Mouse (Mus musculus) stomach, embryonic 15.5 days (tissue): Measurements from ENCODE around the gene Ptprn. TPM values are rescaled to one million over a fixed set of nuclear protein-coding genes. Genes with fewer than 3 reads are reported as not detected.

Experiments used
- ATAC-seq: fragments of 200-750 bp; cut with Nextera tagmentation; 2 replicates; pipeline ENCODE4 v1.8.0; 2017; ENCODE audit warnings: low read depth, moderate number of reproducible peaks, moderate TSS enrichment; ENCODE audit not compliant: insufficient read depth, low FRiP score
- H3K27ac ChIP-seq: fragments of 300-500 bp; sonication (generic); 2 replicates; pipeline ENCODE4 v1.5.1; 2015; ENCODE audit warnings: mild to moderate bottlenecking, inconsistent platforms
- H3K27me3 ChIP-seq: fragments of 300-500 bp; sonication (generic); replicated peaks from 2 replicates; pipeline ENCODE4 v1.6.1; 2015; ENCODE audit warnings: inconsistent platforms
- H3K36me3 ChIP-seq: fragments of 300-500 bp; sonication (generic); 2 replicates; pipeline ENCODE4 v1.6.1; 2015; ENCODE audit warnings: inconsistent platforms
- H3K4me1 ChIP-seq: fragments of 300-500 bp; sonication (generic); 2 replicates; pipeline ENCODE4 v1.6.1; 2015; ENCODE audit warnings: inconsistent platforms
- H3K4me2 ChIP-seq: fragments of 300-500 bp; sonication (generic); 2 replicates; pipeline ENCODE4 v1.6.1; 2015; ENCODE audit warnings: mild to moderate bottlenecking, inconsistent platforms
- H3K4me3 ChIP-seq: fragments of 300-500 bp; sonication (generic); replicated peaks from 2 replicates; pipeline ENCODE4 v1.5.1; 2015; ENCODE audit warnings: inconsistent platforms
- H3K9ac ChIP-seq: fragments of 300-500 bp; sonication (generic); 2 replicates; pipeline ENCODE4 v1.6.1; 2015; ENCODE audit warnings: inconsistent platforms
- H3K9me3 ChIP-seq: fragments of 300-500 bp; sonication (generic); 2 replicates; pipeline ENCODE4 v1.6.1; 2016; ENCODE audit warnings: inconsistent platforms
- WGBS: fragments of 180-500 bp; shearing (Covaris S2); methylation state at CpG from one replicate; pipeline ENCODE4 v1.1.7; 2015; 5-methylcytosine and 5-hydroxymethylcytosine counted together
- microRNA-seq: library from miRNA; unstranded; fragments of <30 nt; microRNA quantifications from one replicate; pipeline ENCODE4, GENCODE M21; 2016
- polyA plus RNA-seq: library from polyadenylated mRNA; unstranded; fragments of >200 nt; fragmentation: Nextera tagmentation; extraction: Ambion mirVana; gene quantifications from 2 replicates; pipeline ENCODE4 v1.2.1, GENCODE M21; 2015

Gene Ptprn
- polyA plus RNA-seq, 1 experiment from 2014 or later, result 2.8 TPM

DNA sequence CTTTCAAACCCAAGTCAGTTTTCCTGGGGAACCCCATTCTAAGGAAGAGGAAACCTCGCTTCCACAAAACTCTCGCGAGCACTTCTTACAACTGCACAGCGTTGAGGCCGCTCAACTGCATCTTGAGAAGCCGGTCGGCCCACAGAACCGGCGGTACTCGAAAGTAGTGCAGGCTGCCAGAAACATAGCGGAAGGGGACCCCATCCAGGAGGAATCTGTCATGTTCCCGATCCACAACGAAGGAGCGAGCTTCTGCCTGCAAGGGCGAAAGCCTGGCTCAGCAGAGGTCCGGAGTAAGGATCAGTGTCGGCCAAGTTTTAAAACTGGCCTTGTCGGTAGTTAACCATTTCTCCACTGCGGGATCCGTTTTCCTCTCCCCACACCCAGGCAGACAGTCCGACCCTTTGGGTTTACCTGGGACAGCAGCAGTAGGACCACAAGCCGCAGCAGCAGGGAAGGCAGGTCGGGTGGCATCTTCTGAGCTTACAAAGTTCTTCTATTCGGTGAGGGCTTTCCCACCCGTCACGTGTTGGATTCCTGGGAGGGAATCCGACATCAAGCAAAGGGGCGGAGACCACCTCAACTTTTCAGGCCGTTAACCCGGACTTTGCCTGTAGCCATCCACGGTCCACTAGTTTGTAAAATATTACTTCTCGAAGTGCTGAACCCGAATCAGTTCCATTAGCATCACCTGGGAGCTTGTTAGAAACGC, 55.2 kb downstream of the Ptprn start:
- Histone ChIP-seq H3K4me1 (peaks cover 31% of the 10 kb centered on the region), H3K27ac (0 out of 2 replicates have a peak overlapping the region, but pooled peaks have one; percentile 26), H3K4me2 (peak overlapping the region; percentile 60), H3K9ac (peak overlapping the region; percentile 44; the same call in 1 of the 2 replicates), H3K27me3 (no peaks in the 10 kb centered on the region), H3K4me3 (peak overlapping the region; percentile 48), H3K9me3 (no peaks in the 10 kb centered on the region), H3K36me3 (peaks cover 14% of the 10 kb centered on the region)
- no peak for ATAC-seq
- WGBS, result 10% methylated on average over 34 of the region's 34 CpGs

GRCm38 (mm10) chr1:75201236-75201635, 63.1 kb downstream of the Ptprn start:
- WGBS, result 88% methylated on average over 1 of the region's 1 CpGs

More at GRCm38 (mm10) chr1:75201236-75201635, 63.1 kb downstream of the Ptprn start:
- Histone ChIP-seq H3K27ac (no peak overlapping the region), H3K4me1 (no peaks in the 10 kb centered on the region), H3K36me3 (peaks cover 29% of the 10 kb centered on the region), H3K27me3 (no peaks in the 10 kb centered on the region), H3K9ac (no peak overlapping the region), H3K4me2 (no peak overlapping the region), H3K9me3 (no peaks in the 10 kb centered on the region), H3K4me3 (no peak overlapping the region)
- no peak for ATAC-seq

Small RNA genes lying within 50 kb of the gene (microRNA-seq; reads per million reads assigned to microRNA genes)
- not detected for gene Gm27943

Other genes starting within 250 kb of the Ptprn start
- gene Nhej1, start 139.3 kb downstream of the Ptprn start, polyA plus RNA-seq, result 8.6 and 9.5 TPM in 2 replicates
- 0.49 and 0.86 TPM in 2 replicates for gene Slc23a3, start 130.6 kb downstream of the Ptprn start, polyA plus RNA-seq
- 38.8 and 44.9 TPM in 2 replicates for gene Cnppd1, start 121.8 kb downstream of the Ptprn start, polyA plus RNA-seq
- 43.8 and 47.8 TPM in 2 replicates for gene Retreg2, start 121.7 kb downstream of the Ptprn start, polyA plus RNA-seq
- 41.0 and 41.2 TPM in 2 replicates for gene Zfand2b, start 95.9 kb downstream of the Ptprn start, polyA plus RNA-seq
- gene Abcb6, start 84.1 kb downstream of the Ptprn start, polyA plus RNA-seq, result 23.9 and 26.8 TPM in 2 replicates
- 24.7 and 26.7 TPM in 2 replicates for gene Ankzf1, start 72.4 kb downstream of the Ptprn start, polyA plus RNA-seq
- gene Atg9a, start 72.3 kb downstream of the Ptprn start, polyA plus RNA-seq, result 26.5 and 27.0 TPM in 2 replicates
- gene Glb1l, start 53.7 kb downstream of the Ptprn start, polyA plus RNA-seq, result 15.5 and 17.1 TPM in 2 replicates
- 120 and 132 TPM in 2 replicates for gene Stk16, start 53.7 kb downstream of the Ptprn start, polyA plus RNA-seq
- gene Tuba4a, start 44.6 kb downstream of the Ptprn start, polyA plus RNA-seq, result 142 and 145 TPM in 2 replicates
- not detected in 2 replicates for gene A630095N17Rik, start 32.4 kb downstream of the Ptprn start, polyA plus RNA-seq
- gene Dnajb2, start 28.1 kb downstream of the Ptprn start, polyA plus RNA-seq, result 34.9 and 35.9 TPM in 2 replicates
- 7.5 and 9.6 TPM in 2 replicates for gene Resp18, start 13.9 kb upstream of the Ptprn start, polyA plus RNA-seq
- 123 and 137 TPM in 2 replicates for gene Dnpep, start 53.5 kb upstream of the Ptprn start, polyA plus RNA-seq
- gene Des, start 95.8 kb upstream of the Ptprn start, polyA plus RNA-seq, result 92.1 and 93.2 TPM in 2 replicates
- 45.2 and 49.1 TPM in 2 replicates for gene Speg, start 110.8 kb upstream of the Ptprn start, polyA plus RNA-seq
- 103 TPM in 2 replicates for gene Gmppa, start 171.4 kb upstream of the Ptprn start, polyA plus RNA-seq
- 2.0 and 2.1 TPM in 2 replicates for gene Asic4, start 185.9 kb upstream of the Ptprn start, polyA plus RNA-seq
- 40.9 and 41.9 TPM in 2 replicates for gene Chpf, start 214.8 kb upstream of the Ptprn start, polyA plus RNA-seq
- gene Tmem198, start 215.0 kb upstream of the Ptprn start, polyA plus RNA-seq, result 2.3 and 2.7 TPM in 2 replicates
- gene Obsl1, start 241.9 kb upstream of the Ptprn start, polyA plus RNA-seq, result 75.1 and 84.0 TPM in 2 replicates
- gene Inha, start 242.6 kb upstream of the Ptprn start, polyA plus RNA-seq, result 8.0 and 9.6 TPM in 2 replicates